Mouse (Mus musculus): ENCODE measurements around the gene Chrna4.

DNA sequence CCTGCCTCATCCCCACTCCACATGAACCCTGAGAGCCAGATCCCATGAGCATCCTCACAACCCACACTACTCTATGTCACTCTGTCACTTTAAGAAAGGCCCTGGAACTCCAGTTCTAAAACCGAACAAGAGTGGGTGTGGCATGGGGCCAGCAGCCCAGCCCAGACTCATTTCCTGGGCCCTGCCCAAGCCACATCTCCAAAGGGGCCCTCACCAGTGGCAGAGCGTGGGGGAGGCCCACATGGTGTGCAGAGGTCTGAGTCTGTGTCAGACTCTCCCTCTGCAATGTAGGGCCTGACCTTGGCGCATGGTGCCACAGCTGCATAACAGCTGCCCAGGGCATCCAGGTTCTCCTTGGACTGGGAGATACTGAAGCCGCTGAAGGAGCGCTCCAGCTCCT lies 37.5 kb upstream of the Chrna4 start:
- TF ChIP-seq CTCF (IDR thresholded peaks at IDR 0.05; ENCODE audit: borderline replicate concordance, extremely low read depth, insufficient read depth, insufficient read length) (no peak), POLR2A (IDR thresholded peaks at IDR 0.05; ENCODE audit: borderline replicate concordance, extremely low read depth, insufficient read depth, insufficient read length, poor library complexity, severe bottlenecking) (no peak)
